Mouse (Mus musculus): ENCODE results near the gene Anapc5.

Gene Anapc5

DNA sequence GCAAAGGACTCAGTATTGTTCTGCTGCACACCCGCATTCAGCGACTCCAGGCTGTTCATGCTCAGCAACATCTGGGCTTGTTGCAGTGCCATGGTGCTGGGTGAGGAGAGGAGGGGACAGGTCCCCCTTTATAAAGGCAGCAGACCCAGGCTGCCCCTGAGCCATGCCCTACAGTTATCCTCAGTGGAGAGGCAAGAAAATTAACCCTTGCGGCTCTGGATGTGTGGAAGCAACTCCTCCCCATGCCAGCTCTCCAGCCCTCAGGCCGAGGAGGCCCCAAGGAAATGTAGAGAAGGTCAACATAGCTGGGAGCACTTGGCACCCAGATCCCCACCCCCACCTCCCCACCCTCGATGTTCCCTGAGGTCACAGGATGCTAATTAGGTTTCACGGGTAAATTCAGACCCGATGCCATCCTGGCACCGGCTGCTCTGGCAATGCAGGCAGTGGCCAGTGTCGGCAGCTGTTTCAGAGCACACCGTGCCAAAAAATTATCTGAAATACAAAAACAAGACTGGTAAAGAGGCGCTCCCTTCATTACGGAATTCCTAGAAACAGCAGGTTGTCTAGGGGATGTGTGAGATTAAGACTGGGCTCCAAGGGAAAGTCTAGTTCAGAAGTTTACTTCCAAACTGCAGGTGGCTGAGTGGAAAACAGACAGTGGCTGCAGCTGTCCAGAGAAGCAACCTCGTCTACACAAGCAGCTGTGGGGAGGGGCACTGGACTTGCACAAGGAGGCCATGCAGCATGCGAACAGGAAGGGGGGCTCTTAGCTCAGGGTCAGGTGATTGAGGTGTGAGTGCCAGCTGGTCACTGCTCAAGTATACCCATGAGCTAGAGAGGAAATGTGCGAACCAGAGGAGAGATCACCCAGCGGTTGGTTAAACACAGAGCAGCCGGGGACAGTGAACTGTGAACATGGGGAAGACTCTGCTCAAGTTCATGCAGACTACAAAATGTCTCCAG lies 21.5 kb downstream of the Anapc5 start:
- no peak for DNase-seq (ENCODE audit: low read depth, low spot score)

DNA sequence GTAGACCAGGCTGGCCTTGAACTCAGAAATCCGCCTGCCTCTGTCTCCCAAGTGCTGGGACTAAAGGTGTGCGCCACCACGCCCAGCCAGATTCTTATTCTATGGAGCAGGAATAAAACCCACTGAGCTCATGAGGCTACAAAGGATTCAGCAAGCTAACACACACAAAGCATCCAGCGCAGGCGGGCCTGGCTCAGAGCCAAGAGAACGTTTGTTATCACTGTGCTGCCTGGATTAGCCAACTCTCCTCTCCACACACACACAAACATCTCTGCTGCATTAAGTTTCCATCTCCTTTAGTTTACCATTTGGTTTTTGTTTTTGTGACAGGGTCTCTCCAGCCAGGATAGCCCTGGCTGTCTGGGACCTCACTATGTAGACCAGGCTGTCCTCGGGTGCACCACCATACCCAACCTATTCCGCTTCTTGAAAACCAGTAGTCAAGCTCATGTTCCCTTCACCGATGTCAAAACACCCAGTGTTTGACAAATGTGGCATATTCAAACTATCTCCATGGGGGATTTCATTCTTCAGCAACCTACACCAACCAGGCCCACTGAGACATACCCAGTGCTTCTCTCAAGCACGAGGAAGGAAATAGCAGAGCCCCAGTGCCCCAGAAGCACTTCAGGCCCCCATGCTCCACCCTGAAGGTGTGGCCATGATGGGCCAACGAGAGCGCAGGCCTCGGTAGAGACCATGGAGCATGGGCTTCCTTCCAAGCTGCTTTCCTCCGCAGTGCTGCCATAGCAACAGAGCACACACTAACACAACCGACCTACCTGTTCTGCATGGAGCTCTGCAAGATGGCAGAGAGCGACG lies 22.4 kb downstream of the Anapc5 start:
- DNase-seq (ENCODE audit: low read depth, low spot score): no peak

DNA sequence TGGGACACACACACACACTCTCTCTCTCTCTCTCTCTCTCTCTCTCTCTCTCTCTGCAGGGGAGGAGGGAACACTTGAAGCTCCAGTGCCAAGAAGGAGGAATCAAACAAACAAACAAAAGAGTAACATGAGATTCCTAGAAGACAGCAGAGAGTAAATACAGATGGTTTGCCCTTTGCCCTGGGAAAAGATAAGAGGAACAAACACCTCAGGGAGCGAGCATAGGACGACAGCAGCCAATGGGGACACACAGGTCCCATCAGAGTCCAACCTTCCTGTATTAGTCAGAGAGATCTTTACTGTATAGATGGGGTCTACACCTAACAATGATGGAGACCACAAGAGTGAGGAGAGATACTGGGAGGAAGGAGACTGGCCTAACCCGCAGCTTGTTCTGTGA lies 23.3 kb downstream of the Anapc5 start:
- no peak for DNase-seq (ENCODE audit: low read depth, low spot score)

DNA sequence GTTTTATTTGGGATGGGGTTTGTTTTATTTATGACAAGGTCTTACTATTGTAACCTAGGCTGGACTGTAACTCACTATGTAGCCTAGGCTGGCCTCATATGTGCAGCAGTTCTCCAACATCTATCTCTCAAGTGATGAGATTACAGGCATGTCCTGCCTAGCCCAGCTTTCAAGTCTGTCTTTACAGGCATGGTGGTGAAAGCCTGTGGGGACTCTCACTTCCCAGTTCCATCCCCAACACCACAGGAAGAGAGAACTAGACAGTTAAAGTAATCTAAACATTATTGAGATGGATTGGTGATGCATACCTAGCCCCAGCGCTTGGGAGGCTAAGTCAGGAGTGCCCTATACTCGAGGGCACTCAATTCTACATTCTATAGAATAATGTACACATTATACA lies 32.4 kb downstream of the Anapc5 start:
- DNase-seq (ENCODE audit: low read depth, low spot score): no peak

DNA sequence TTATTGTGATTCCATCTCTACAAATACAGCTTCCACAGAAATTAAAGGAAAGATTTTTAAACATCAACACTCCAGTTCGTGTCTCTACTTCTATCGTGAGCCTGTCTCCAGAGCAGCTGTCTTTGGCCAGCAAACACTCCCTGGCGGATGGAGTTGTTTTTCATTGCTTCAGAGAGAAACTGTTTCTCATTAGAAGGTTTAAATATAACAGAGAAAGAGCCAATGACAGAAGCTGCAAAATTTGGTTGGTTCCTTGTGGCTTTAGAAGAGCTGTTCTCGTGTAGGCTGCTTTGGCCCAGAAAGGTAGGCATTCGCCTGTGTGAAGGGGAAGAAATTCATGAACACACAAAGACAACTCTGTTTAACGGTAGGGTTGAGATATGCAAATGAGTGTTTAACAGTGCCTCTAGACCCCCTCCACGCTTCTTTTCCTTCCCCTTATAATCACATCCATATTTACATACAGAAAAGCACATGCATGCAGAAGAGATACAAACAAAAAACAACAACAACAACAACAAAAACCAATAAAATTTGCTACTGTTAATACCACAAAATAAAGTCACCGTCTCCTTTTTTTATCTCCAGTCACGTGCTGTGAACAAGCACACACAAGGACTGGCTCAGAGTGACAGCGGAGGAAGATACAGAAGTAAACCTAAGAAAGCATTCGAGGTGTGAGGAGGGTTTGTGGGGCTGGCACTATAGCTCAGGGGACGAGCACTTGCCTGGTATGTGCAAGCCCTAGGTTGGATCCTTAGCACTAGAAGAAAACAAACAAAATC lies 34.9 kb downstream of the Anapc5 start:
- DNase-seq (ENCODE audit: low read depth, low spot score): no peak

DNA sequence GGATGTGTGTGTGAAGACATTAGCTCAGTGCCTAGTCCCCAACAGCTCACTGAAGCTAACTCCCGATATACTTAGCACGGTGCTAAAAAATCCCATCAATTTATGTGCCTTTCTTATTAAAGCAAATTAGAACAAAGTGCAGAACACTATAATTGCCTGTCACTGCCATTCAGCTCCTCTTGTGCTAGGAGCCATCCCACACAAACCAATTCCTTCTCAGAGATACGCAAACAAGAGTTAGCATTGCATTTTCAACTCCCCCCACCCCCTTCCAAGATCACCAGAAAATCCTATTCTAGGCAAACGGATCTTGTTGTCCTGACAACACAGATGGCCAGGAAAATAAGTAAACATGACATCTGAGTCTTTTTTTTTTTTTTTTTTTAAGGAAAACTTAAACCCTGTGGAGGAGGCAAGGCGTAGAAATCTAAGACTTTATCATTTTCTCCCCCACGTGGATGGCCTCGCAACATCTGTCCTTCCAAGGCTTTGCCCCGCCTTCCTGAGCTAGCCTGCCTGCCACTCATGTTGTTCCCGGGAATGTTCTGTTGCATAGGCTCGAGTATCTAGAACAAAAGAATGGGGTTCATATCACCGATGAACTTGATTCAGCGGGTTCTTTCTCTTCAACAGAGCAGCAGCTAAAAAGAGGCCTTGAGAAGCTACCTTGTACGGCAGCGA lies 37.3 kb downstream of the Anapc5 start:
- DNase-seq (ENCODE audit: low read depth, low spot score): no peak

DNA sequence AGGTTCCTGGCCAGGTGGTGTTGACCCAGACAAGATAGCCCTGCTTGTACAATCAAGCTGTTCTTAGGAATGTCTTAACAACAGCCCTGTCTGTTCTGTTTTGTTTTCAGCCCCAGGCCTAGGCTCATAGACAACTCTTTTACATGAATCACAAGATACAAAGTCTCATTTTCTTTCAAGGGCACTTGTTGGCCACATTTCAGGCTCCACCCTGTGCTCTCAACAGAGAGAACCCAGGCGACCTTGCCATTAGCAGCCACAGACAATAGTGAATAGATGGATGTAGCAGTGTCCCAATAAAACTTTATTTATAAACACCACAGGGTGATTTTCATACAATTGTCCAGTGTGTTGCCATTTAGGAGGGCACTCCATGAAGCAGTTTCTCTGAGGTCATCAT lies 39.1 kb downstream of the Anapc5 start:
- DNase-seq (ENCODE audit: low read depth, low spot score): no peak

DNA sequence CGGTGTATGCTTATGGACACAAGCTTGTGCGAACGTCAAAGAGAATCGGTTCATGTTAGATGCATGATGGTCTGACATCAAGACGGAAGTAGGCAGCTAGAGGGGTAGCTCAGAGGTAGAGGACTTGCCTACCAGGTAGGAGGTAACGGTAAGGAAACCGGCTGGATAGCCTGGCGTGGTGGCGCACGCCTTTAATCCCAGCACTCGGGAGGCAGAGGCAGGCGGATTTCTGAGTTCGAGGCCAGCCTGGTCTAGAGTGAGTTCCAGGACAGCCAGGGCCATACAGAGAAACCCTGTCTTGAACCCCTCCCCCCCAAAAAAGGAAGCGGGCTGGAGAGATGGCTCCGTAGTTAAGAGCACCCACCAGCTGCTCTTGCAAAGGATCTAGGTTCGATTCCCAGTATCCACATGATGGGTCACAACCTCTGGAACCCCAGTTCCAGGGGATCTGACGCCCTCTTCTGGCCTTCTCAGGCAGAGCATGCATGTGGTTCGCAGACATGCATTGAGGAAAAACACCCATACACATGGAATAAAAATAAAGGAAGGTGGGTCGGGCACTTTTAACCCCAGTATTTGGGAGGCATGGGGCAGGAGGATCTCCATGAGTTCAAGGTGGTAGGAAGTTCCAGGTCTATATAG lies 40.2 kb downstream of the Anapc5 start:
- DNase-seq (ENCODE audit: low read depth, low spot score): no peak

DNA sequence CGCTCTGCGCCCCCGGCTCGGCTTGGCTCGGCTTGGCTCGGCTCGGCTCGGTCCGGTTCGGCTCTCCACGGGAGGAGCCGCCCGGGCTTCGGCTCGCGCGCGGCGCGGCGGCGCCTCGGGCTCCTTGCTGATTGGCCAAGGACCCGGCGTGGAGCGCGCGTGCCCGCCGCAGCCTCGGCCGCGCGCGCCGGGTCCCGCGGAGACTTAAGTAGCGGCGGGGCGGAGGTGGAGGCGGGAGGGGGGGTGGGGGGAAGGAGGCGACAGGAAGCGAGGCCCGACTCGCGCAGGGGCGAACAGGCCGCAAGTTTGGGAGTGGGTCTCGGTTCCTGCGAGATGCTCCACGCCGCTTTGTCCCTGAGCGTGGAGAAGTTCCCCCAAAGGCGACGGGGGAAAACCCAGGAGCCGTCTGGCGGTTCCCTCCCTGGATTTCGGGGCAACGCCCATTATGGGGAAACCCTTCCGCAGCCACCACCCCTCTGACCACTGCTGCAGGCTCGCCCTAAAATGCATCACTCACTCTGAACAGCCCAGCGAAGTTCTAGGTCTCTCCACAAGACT lies 41.8 kb downstream of the Anapc5 start, which contains the start of gene Camkk2:
Gene Camkk2 (minus strand): TSS at position 133 of the 558 bp plus-strand sequence.
- peak; percentile 91 for DNase-seq (ENCODE audit: low read depth, low spot score)

DNA sequence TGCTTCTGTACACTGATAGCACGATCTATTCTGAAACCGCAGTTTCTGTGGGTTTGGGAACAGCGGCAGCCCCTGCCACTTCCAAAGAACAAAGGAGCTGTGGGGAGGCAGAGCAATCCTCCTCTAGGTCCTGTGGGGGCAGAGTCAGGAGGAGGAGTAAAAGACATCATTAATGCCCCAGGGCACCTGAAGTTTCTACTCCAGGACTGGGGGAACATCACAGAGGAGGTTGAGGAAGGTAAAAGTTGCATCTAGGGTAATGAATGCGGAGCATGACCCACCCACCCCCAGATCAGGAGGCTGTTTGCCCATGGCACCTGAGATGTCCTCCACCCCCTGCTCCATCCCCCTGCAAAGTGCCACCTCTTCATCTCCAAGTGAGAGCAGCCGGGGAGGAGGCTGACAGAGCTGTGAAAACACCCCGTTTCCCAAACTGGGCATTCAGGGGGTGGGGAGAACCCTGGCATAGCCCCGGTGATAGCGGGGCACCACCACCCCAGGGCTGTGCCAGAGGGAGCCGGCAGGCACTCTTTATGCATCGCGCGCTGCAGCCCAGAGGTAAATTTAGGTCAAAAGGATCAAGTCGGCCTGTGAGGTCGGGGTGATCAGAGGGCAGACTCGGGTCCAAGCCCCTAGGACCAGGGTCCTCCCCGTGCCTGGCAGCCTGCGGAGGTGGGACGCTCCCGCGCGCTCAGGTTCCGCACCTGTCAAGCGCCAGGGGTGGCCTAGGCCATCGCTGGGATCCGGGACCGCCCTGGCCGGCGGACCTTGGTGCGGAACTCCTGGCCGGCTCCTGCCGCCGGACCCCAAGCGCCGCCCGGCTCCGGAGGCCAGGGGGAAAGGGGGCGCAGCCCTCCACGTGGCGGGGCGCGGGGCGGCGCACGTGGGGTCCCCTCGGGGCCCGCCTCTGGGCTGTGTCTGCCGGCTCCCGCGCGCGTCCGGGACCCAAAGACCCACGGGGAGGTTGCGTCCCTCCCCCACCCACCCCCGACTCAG lies 42.6 kb downstream of the Anapc5 start:
- no peak for DNase-seq (ENCODE audit: low read depth, low spot score)

DNA sequence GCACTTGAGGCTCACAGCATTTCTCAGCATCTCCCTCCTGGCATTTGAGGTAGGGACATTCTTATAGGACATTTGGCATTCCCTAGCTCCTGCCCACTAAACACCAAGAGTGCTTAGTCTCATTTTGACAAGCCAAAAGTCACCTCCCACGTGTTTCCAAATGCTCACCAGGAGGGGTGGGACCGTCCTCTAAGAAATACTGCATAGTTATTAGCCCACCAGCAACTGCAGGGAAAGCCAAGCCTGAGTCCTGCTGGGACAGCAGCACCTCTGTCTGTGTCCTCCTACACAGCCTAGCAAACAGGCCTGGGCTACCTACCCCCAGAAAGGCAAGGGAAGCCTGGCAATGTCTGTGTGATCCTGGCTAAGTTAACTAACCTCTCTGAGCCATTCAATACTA lies 43.8 kb downstream of the Anapc5 start:
- no peak for DNase-seq (ENCODE audit: low read depth, low spot score)

DNA sequence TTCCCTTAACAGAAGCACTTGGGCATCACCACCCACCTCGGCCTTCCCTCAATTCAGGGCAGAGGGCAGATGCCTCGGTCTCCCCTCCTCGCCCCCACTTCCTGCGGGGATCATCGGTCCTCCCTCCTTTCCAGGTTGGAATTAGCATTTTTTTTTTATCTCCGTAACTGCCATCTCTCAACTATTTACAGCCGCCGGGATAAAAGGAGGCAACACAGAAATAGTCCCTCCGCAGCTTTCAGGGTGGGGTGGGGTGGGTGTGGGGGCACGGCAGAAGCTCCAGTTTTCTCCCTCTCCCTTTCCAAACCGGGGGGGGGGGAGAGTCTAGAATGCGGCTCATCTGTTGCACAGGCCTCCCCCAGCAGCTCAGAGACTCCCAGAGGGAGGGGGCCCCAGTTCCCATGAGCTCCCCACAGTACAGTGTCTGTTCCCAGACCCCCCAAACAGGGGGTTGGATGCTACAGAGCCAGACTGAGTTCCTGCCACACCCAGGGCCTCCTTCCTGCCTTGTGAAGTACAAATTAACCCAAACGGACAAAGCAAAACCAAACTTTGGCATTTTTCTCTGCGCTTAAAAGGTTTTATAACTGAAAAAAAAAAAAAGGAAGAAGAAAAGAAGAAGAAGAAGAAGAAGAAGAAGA lies 45.4 kb downstream of the Anapc5 start:
- DNase-seq (ENCODE audit: low read depth, low spot score): no peak

DNA sequence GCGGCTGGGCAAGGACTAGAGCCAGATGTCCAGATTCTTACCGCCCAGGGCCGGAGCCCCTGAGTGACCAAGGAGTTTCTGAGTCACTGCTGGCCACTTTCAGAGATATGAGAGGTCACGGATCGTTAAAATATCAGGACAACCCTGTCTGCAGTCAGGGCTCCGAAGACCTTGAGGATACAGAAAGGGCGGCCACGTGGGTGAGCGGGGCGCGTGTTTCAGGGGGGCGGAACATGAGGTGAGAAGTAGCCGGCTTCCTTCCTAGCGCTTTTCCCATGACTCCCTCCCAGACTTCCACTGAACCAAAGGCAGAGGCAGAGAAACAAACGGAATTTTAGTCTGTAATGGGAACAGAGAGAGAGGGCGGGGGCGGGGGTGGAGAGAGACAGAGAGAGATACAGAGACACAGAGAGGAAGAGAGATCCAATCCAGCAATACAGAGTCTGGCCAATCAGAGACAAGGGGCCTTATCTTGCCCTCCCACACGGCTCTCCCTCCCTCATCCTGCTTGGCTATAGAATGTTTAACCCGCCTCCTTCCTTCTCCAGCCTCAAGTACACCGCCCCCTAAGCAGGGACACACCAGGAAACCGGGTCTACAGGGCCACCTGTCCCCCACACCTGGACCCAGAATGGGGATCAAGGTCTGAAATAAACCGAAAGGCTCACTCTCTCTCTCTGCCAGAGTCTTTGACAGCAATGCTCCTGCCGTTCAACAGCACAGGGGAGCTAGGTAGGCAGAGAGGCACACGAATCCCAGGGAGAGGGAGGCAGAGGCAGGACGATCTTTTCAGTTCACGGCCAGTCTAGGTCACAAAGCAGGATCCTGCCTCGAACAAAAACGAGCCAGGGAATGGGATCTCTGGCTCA lies 46.2 kb downstream of the Anapc5 start:
- DNase-seq (ENCODE audit: low read depth, low spot score): no peak

DNA sequence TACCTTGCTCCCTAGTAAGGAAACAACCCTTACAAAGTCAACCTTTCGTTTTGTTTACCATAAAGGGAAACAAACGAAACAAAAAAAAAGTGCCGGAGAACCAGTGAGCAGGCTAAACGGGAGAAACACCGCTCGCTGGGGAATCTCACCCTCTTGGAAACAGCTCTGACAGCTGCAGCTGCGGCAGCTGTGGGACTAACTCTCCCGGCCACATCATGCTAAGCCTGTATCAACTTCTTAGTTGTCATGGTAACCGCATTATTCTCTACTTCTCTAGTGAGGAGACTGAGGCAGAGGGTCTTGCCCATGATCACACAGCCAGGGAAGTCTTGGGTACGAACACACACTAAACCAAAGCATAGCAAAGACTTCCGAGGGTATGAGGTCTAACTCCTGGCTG lies 47.4 kb downstream of the Anapc5 start:
- no peak for DNase-seq (ENCODE audit: low read depth, low spot score)

DNA sequence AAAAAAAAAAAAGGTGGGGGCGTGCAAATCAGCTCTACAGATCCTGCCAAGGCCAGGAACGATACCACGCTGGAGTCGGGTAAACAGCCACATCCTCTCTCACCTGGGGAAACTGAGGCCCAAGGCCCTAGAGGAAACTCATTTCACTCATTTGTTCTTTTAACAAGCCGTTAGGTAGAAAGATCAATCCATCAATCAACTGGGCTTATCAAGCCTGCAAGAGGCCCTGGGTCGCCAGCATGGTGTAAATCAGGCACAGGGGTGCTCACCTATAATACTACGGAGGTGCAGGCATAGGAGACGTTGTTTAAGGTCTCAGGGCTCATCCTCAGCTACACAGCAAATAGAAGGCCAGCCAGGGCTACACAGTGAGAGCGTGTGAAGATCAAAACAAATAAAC lies 49.7 kb downstream of the Anapc5 start:
- DNase-seq (ENCODE audit: low read depth, low spot score): no peak

DNA sequence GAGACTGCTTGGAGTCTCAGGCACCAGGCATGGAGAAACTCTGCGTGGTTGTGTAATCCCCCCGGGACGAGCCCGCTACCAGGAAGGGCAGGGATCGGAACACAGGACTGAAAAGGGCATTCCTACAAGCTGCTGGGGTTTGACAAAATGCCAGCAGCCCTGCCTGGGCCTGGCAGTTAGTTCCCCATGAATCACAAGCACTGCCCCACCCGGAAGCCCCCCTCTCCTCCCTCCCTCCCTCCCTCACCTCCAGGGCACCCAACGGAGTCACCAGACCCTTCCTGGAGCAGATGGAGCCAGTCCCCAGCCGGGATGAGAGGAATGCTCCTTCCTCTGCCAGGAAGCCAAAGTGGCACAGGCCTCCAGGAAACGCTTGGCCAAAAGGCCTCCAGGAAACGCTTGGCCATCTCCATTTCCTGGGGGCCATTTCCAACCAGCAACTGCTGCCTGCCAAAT lies 50.3 kb downstream of the Anapc5 start:
- peak; percentile 12 for DNase-seq (ENCODE audit: low read depth, low spot score)

DNA sequence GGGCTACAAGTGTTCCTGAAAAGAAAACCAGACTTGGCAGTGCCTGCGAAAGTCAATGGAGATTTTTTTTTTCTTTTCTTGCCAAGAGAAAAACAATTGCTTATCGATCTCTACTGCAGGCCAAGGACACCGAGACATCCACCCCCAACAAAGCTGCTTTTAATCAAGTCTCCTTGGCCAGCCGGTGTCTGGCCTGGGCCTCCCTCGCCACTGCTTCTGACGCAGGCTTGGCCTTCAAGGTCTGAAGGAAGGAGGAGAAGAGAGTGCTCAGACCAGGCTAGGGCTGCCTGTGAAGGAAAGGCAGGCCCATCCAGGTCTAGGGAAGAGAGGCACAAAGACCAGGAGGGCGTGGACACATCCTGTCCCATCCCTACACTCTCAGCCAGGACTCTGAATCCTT lies 50.8 kb downstream of the Anapc5 start:
- no peak for DNase-seq (ENCODE audit: low read depth, low spot score)

Data from mesoderm, embryonic 11.5 days (tissue).